Mouse (Mus musculus) intestine, embryonic 14.5 days (tissue): Measurements from ENCODE around the gene Invs. TPM values are rescaled to one million over a fixed set of nuclear protein-coding genes. Genes with fewer than 3 reads are reported as not detected.

ENCODE experiments used
- ATAC-seq: fragments of 200-750 bp; cut with Nextera tagmentation; replicated peaks from 2 replicates; pipeline ENCODE4 v1.8.0; 2017; ENCODE audit warnings: low read depth, moderate number of reproducible peaks, moderate TSS enrichment, moderate library complexity; ENCODE audit not compliant: low FRiP score, low TSS enrichment
- DNase-seq: peaks from one replicate; pipeline ENCODE4 v3.0.0-alpha.2; 2018; ENCODE audit warnings: low spot score
- H3K27ac ChIP-seq: fragments of 300-500 bp; sonication (generic); 2 replicates; pipeline ENCODE4 v1.5.1; 2014; ENCODE audit warnings: low read depth, mild to moderate bottlenecking, control low read depth
- H3K27me3 ChIP-seq: fragments of 300-500 bp; sonication (generic); replicated peaks from 2 replicates; pipeline ENCODE4 v1.6.1; 2014; ENCODE audit warnings: low read length, control low read depth; ENCODE audit not compliant: control insufficient read depth, insufficient read depth
- H3K36me3 ChIP-seq: fragments of 300-500 bp; sonication (generic); 2 replicates; pipeline ENCODE4 v1.6.1; 2014; ENCODE audit warnings: low read length, control low read depth; ENCODE audit not compliant: control insufficient read depth, insufficient read depth
- H3K4me1 ChIP-seq: fragments of 300-500 bp; sonication (generic); replicated peaks from 2 replicates; pipeline ENCODE4 v1.6.1; 2014; ENCODE audit warnings: low read length, control low read depth, mixed read lengths; ENCODE audit not compliant: control insufficient read depth, insufficient read depth
- H3K4me2 ChIP-seq: fragments of 300-500 bp; sonication (generic); 2 replicates; pipeline ENCODE4 v1.6.1; 2014; ENCODE audit warnings: low read length
- H3K4me3 ChIP-seq: fragments of 300-500 bp; sonication (generic); 2 replicates; pipeline ENCODE4 v1.5.1; 2014; ENCODE audit warnings: low read depth, low read length, control low read depth, mixed read lengths
- H3K9ac ChIP-seq: fragments of 300-500 bp; sonication (generic); 2 replicates; pipeline ENCODE4 v1.6.1; 2014; ENCODE audit warnings: mild to moderate bottlenecking, low read length
- H3K9me3 ChIP-seq: fragments of 300-500 bp; sonication (generic); 2 replicates; pipeline ENCODE4 v1.6.1; 2016; ENCODE audit warnings: low read length, control low read depth; ENCODE audit not compliant: control insufficient read depth
- WGBS: fragments of 180-500 bp; shearing (Covaris S2); extraction: QIAGEN DNeasy Blood & Tissue Kit; methylation state at CpG from one replicate; pipeline ENCODE4 v1.1.7; 2014; 5-methylcytosine and 5-hydroxymethylcytosine counted together
- polyA plus RNA-seq: library from polyadenylated mRNA; unstranded; fragments of >200 nt; fragmentation: Nextera tagmentation; extraction: Ambion mirVana; gene quantifications from 2 replicates; pipeline ENCODE4 v1.2.1, GENCODE M21; 2014

The Invs gene
- polyA plus RNA-seq, 1 experiment from 2014 or later, result 8.0 TPM

GRCm38 (mm10) chr4:48481287-48481686 lies 201.7 kb downstream of the Invs start:
- Histone ChIP-seq H3K9me3 (peaks cover 5% of the 10 kb centered on the region; the same call in 1 of the 2 replicates), H3K36me3 (no peaks in the 10 kb centered on the region), H3K27me3 (no peaks in the 10 kb centered on the region), H3K4me1 (no peaks in the 10 kb centered on the region), H3K4me3 (no peak overlapping the region), H3K4me2 (no peak overlapping the region), H3K9ac (no peak overlapping the region), H3K27ac (no peak overlapping the region)
- DNase-seq (no peak), ATAC-seq (no peak)
- 15% methylated on average over 2 of the region's 2 CpGs for WGBS

Other genes starting within 250 kb of the Invs start
- gene Nr4a3, start 234.6 kb upstream of the Invs start, polyA plus RNA-seq, result 0.15 TPM in 1 of 2 replicates, not detected in the other
- 26.8 and 29.0 TPM in 2 replicates for gene Stx17, start 154.8 kb upstream of the Invs start, polyA plus RNA-seq
- 72.3 and 74.6 TPM in 2 replicates for gene Erp44, start 202 bp upstream of the Invs start, polyA plus RNA-seq
- 70.4 and 79.0 TPM in 2 replicates for gene Tex10, start 193.7 kb downstream of the Invs start, polyA plus RNA-seq